Mouse (Mus musculus) kidney, adult 9 months (tissue): ENCODE measurements around the gene Pdcd2l.

Source experiments
- DNase-seq: peaks from one replicate; pipeline ENCODE4 v3.0.0; 2022

Gene Pdcd2l

DNA sequence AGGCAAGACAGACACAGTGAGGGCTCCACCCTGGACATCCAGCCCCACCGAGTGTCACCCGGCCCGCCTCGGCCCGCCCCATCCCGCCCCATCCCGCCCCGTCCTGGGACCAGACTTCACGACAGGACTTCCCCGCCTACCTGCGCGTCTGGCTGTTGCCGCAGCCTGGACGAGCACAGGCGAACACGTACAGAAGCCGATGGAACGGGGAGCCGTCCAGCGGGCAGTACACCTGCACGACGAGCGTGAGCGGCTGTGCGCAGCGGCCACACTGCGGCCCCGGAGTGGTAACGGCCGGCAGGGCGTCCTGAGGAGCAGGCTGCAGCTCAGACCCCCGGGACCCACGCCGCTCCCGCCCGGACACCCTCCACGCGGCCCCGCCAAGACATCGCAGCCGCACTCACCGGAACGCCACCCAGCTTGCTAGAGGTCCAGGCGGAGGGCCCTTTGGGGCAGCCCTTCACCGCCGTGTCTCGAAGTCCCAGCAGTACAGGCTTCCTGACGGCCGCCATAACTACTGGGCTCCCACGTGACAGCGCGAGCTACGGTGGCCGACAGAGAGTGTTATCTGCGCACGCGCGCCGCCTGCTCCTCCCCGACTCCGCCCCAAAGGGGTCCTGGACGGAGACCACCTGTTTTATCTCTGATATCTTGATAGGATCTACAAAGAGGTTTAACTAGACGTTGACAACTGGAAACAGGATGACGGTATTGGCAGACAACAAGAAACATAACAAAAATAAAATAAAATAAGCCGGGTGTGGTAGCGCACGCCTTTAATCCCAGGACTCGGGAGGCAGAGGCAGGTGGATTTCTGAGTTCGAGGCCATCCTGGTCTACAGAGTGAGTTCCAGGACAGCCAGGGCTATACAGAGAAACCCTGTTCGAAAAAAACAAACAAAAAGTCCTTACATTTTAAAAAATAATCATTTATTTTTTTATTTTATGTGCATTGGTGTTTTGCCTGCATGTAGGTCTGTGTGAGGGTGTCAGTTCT, at the start of gene Pdcd2l:
Gene Pdcd2l (minus strand): TSS at position 530 of the 997 bp plus-strand sequence.
- peak; percentile 92 for DNase-seq

- DNase-seq, result no peak
These were observed 45.7 kb upstream of the Pdcd2l start for GRCm38 (mm10) chr7:34242176-34242575.

GRCm38 (mm10) chr7:34238086-34238485, 41.6 kb upstream of the Pdcd2l start:
- DNase-seq, result no peak

- no peak for DNase-seq
These were observed 39.1 kb upstream of the Pdcd2l start for GRCm38 (mm10) chr7:34235602-34236001.

- DNase-seq, result no peak
These were observed 38.4 kb upstream of the Pdcd2l start for GRCm38 (mm10) chr7:34234610-34235561.

GRCm38 (mm10) chr7:34233909-34234609, 37.6 kb upstream of the Pdcd2l start:
- peak; percentile 100 for DNase-seq

DNA sequence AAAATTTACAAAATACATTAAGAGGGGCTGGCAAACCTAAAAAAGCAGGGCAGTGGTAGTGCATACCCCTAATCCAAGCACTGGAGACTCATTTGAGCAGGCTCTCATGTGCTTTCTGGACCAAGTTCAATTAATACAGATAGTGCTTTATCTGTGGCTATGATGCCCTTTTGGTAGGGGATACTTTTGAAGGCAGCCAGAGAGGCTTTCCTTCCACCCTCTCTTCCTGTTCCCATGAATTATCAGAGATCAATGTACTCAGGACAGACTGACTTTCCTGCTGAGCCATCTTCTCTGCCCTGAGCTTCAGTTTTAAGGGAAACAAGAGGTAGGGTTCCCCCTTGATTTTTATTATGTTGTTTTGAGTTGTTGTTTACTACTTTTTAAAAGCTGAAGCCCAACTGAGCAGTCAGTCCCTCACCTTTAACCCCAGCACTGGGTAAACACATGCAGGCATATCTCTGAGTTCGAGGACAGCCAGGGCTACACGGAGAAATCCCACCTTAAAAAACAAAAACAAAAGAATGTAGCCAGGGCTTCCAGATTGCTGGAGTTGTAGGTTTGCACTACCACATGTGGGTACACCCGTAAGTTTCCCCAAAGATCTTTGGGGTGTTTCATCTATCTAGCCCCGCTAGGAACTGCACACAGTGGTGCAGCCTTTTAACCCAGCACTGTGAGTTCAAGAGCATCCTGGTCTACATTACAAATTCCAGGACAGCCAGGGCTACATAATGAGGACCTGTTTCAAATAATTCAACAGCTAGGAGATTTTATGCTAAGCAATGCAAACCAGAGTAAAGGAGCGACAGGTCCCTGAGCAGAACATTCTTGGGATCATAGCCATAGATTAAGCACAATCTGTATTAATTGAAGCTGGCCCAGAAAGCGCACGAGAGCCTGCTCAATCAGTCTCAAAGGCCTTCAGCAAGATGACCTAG, 36.6 kb upstream of the Pdcd2l start:
- no peak for DNase-seq

GRCm38 (mm10) chr7:34230116-34230515, 33.7 kb upstream of the Pdcd2l start, which contains the start of gene Gpi1:
Gene Gpi1, minus strand, starts transcription at chr7:34230336.
- DNase-seq, result peak; percentile 87

- peak; percentile 59 for DNase-seq
These were observed 33.2 kb upstream of the Pdcd2l start for GRCm38 (mm10) chr7:34229691-34230111.

GRCm38 (mm10) chr7:34229153-34229552, 32.7 kb upstream of the Pdcd2l start:
- no peak for DNase-seq

GRCm38 (mm10) chr7:34228641-34229040, 32.2 kb upstream of the Pdcd2l start:
- DNase-seq, result peak; percentile 31

DNA sequence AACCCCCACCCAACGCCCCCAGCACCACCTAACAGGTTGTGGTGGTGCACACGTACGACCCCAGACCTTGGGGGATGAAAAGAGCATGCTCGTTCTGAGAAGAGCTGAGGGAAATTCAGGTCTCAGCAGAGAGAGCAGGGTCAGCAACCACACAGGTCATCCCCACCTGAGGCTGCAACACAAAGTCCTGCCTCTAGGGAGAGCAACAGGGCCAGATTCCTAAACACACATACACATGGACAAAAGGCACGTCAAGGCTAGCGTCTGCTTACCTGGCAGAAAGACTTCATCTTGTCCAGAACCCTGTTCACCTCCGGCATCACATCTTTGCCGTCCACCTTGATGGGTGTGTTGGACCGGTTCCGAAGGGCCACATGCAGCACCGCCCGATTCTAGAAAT, 30.4 kb upstream of the Pdcd2l start:
- no peak for DNase-seq

GRCm38 (mm10) chr7:34226086-34226485, 29.6 kb upstream of the Pdcd2l start:
- DNase-seq, result peak; percentile 35

GRCm38 (mm10) chr7:34224308-34224707, 27.8 kb upstream of the Pdcd2l start:
- no peak for DNase-seq

- DNase-seq, result no peak
These were observed 25.9 kb upstream of the Pdcd2l start for GRCm38 (mm10) chr7:34222340-34222739.

GRCm38 (mm10) chr7:34221594-34222250, 25.3 kb upstream of the Pdcd2l start:
- DNase-seq, result no peak

DNA sequence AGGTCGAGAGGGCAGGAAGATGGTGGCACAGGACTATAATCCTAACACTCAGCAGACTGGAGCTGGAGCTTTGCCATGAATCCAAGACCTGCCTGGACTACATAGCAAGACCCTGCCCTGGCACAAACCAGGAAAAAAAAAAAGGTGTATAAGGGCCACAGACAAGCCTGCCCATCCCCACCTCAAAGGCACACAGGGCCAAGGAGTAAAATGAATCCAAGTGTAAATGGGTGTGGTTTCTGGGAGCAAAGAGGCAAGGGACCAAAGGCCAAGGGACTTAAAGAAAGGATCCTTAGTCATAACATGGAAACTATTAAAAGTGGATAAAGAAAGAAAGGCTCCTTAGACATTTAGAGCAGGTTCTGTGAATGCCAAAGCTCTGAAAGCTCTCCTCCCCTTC, 22.0 kb upstream of the Pdcd2l start:
- DNase-seq, result no peak

- DNase-seq, result no peak
These were observed 20.0 kb upstream of the Pdcd2l start for GRCm38 (mm10) chr7:34216474-34216873.

- no peak for DNase-seq
These were observed 19.0 kb upstream of the Pdcd2l start for GRCm38 (mm10) chr7:34215481-34215880.

DNA sequence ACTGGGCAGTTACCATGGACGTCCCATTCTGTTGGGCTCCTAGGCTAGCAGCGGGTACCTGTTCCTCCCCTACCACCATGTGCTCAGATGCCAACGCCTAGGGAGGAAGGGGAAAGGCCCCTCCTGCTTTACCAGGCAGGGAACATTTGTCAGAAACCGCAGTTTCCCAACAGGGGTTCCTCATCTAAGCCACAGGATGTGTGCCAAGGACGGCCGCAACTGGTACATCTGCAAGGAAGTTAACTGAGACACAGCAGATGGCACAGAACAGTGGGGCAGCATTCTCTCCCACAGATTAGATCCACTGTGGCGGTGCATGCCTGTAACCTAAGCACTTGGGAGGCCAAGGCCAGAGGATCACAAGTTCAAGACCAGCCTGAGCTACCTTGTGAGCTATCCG, 18.2 kb upstream of the Pdcd2l start:
- no peak for DNase-seq

DNA sequence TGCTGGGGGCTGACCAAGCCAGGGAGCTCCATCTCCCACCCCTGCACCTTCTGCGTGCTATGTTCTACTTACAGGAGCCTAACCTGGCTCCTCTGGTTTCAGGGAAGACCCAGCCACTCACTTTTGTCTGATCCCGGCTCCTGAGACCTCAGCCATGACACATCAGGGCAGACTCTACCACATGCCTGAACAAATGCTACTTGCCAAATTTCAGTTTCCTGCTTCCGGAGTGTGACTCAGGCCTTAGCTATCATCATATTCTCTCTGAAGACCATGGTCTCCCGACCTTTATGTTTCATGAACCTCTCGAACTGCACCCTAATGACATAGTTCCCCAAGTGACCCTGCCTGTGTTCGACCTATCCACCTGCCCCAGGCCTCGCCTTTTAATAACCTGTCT, 16.8 kb upstream of the Pdcd2l start:
- DNase-seq, result no peak
